Mouse (Mus musculus): Measurements from ENCODE around the gene Sstr2. TPM values are rescaled to one million over a fixed set of nuclear protein-coding genes. Genes with fewer than 3 reads are reported as not detected.

Gene Sstr2
- polyA plus RNA-seq (2014; fragmentation: Illumina TruSeq; extraction: RNeasy Lipid Tissue Mini Kit (QIAGEN cat#74804); ENCODE audit: low read depth, low replicate concordance), result 0.87 TPM

GRCm38 (mm10) chr11:113618672-113619419 lies at the start of gene Sstr2:
Gene Sstr2, plus strand, starts transcription at chr11:113619342.

GRCm38 (mm10) chr11:113648690-113649352 lies 29.7 kb downstream of the Sstr2 start, which contains the start of gene Cog1:
Gene Cog1, plus strand, starts transcription at chr11:113649169.

GRCm38 (mm10) chr11:113649353-113650210 lies 30.4 kb downstream of the Sstr2 start, which contains the start of gene Slc39a11:
Gene Slc39a11, minus strand, starts transcription at chr11:113650079.

Other genes starting within 250 kb of the Sstr2 start
- gene Cog1, start 29.8 kb downstream of the Sstr2 start, polyA plus RNA-seq (2014; fragmentation: Illumina TruSeq; extraction: RNeasy Lipid Tissue Mini Kit (QIAGEN cat#74804); ENCODE audit: low read depth, low replicate concordance), result 2.9 TPM
- 11.0 TPM for gene Slc39a11, start 30.7 kb downstream of the Sstr2 start, polyA plus RNA-seq (2014; fragmentation: Illumina TruSeq; extraction: RNeasy Lipid Tissue Mini Kit (QIAGEN cat#74804); ENCODE audit: low read depth, low replicate concordance)
- 18.1 TPM for gene Fam104a, start 64.8 kb downstream of the Sstr2 start, polyA plus RNA-seq (2014; fragmentation: Illumina TruSeq; extraction: RNeasy Lipid Tissue Mini Kit (QIAGEN cat#74804); ENCODE audit: low read depth, low replicate concordance)
- 7.3 TPM for gene D11Wsu47e, start 65.1 kb downstream of the Sstr2 start, polyA plus RNA-seq (2014; fragmentation: Illumina TruSeq; extraction: RNeasy Lipid Tissue Mini Kit (QIAGEN cat#74804); ENCODE audit: low read depth, low replicate concordance)
- not detected for gene Cpsf4l, start 90.7 kb downstream of the Sstr2 start, polyA plus RNA-seq (2014; fragmentation: Illumina TruSeq; extraction: RNeasy Lipid Tissue Mini Kit (QIAGEN cat#74804); ENCODE audit: low read depth, low replicate concordance)
- 7.8 TPM for gene Cdc42ep4, start 132.5 kb downstream of the Sstr2 start, polyA plus RNA-seq (2014; fragmentation: Illumina TruSeq; extraction: RNeasy Lipid Tissue Mini Kit (QIAGEN cat#74804); ENCODE audit: low read depth, low replicate concordance)

Measured in adrenal gland, adult 10 weeks (tissue).